Mouse (Mus musculus) testis, postnatal 14 days (tissue): ENCODE measurements around the gene Arrdc2.

ENCODE experiments used
- DNase-seq: peaks from one replicate; pipeline ENCODE4 v3.0.0; 2021; ENCODE audit warnings: low spot score

Arrdc2 gene

GRCm38 (mm10) chr8:70839408-70840351 is at the start of gene Arrdc2:
Arrdc2 (minus strand) TSS chr8:70839720.
- DNase-seq = peak; percentile 100

GRCm38 (mm10) chr8:70887669-70888068 is 48.1 kb upstream of the Arrdc2 start:
- peak; percentile 55 for DNase-seq

- DNase-seq = no peak
Observed at GRCm38 (mm10) chr8:70885612-70886011, 46.1 kb upstream of the Arrdc2 start.

GRCm38 (mm10) chr8:70884683-70885082 is 45.2 kb upstream of the Arrdc2 start:
- DNase-seq = no peak

- no peak for DNase-seq
Observed at GRCm38 (mm10) chr8:70884186-70884585, 44.7 kb upstream of the Arrdc2 start.

- DNase-seq = no peak
Observed at GRCm38 (mm10) chr8:70880546-70880945, 41.0 kb upstream of the Arrdc2 start.

- no peak for DNase-seq
Observed at GRCm38 (mm10) chr8:70880126-70880525, 40.6 kb upstream of the Arrdc2 start.

- DNase-seq = no peak
Observed at GRCm38 (mm10) chr8:70879500-70879899, 40.0 kb upstream of the Arrdc2 start.

GRCm38 (mm10) chr8:70878178-70878577 is 38.7 kb upstream of the Arrdc2 start:
- no peak for DNase-seq

GRCm38 (mm10) chr8:70876382-70876781 is 36.9 kb upstream of the Arrdc2 start:
- DNase-seq = no peak

GRCm38 (mm10) chr8:70874441-70874840 is 34.9 kb upstream of the Arrdc2 start:
- DNase-seq = no peak

- peak; percentile 96 for DNase-seq
Observed at GRCm38 (mm10) chr8:70873364-70873985, 34.0 kb upstream of the Arrdc2 start, which contains the start of gene Ccdc124. Ccdc124 (minus strand) TSS chr8:70873935.

GRCm38 (mm10) chr8:70872643-70873363 is 33.3 kb upstream of the Arrdc2 start:
- DNase-seq = peak; percentile 38

- no peak for DNase-seq
Observed at GRCm38 (mm10) chr8:70871195-70871807, 31.8 kb upstream of the Arrdc2 start.

GRCm38 (mm10) chr8:70869601-70870041 is 30.1 kb upstream of the Arrdc2 start:
- DNase-seq = peak; percentile 73

GRCm38 (mm10) chr8:70869199-70869571 is 29.7 kb upstream of the Arrdc2 start:
- DNase-seq = no peak

GRCm38 (mm10) chr8:70868559-70869198 is 29.2 kb upstream of the Arrdc2 start:
- DNase-seq = peak; percentile 78

- DNase-seq = no peak
Observed at GRCm38 (mm10) chr8:70866566-70866965, 27.0 kb upstream of the Arrdc2 start.

- no peak for DNase-seq
Observed at GRCm38 (mm10) chr8:70866001-70866520, 26.5 kb upstream of the Arrdc2 start.

- peak; percentile 98 for DNase-seq
Observed at GRCm38 (mm10) chr8:70865350-70866000, 26.0 kb upstream of the Arrdc2 start.
